Mouse (Mus musculus) G1E (cell line): ENCODE results near the gene Lyrm1.

Experiments
- CTCF ChIP-seq: IDR thresholded peaks from 2 replicates; pipeline ENCODE4 v1.5.1; 2012; ENCODE audit warnings: low read depth, low read length, inconsistent platforms, mixed read lengths
- GATA1 ChIP-seq: IDR thresholded peaks from 2 replicates; pipeline ENCODE4 v1.6.1; 2012; ENCODE audit warnings: borderline replicate concordance, low read length, inconsistent platforms, mixed read lengths

GRCm38 (mm10) chr7:119936321-119936720 is 40.7 kb downstream of the Lyrm1 start:
- TF ChIP-seq CTCF (no peak), GATA1 (no peak)
